Mouse (Mus musculus) limb, embryonic 11.5 days (tissue): Measurements from ENCODE around the gene Gm9046. TPM values are rescaled to one million over a fixed set of nuclear protein-coding genes. Genes with fewer than 3 reads are reported as not detected.
"Not testable (repeated sequence)": the region's sequence is repeated elsewhere in the genome, so short reads cannot be mapped to it uniquely, and the experiment has no call there.

Source experiments
- ATAC-seq: fragments of 200-750 bp; cut with Nextera tagmentation; 2 replicates; pipeline ENCODE4 v1.8.0; 2017; ENCODE audit warnings: low read depth; ENCODE audit not compliant: insufficient number of reproducible peaks, low FRiP score, low TSS enrichment
- DNase-seq: peaks from one replicate; pipeline ENCODE4 v3.0.0-alpha.2; 2015; ENCODE audit warnings: low spot score
- H3K27ac ChIP-seq: fragments of 300-500 bp; sonication (generic); replicated peaks from 2 replicates; pipeline ENCODE4 v1.5.1; 2014; ENCODE audit warnings: low read depth, mild to moderate bottlenecking, low read length
- H3K27me3 ChIP-seq: fragments of 300-500 bp; sonication (generic); 2 replicates; pipeline ENCODE4 v1.6.1; 2014; ENCODE audit warnings: mild to moderate bottlenecking, low read length, mixed read lengths; ENCODE audit not compliant: control insufficient read depth, insufficient read depth
- H3K36me3 ChIP-seq: fragments of 300-500 bp; sonication (generic); 2 replicates; pipeline ENCODE4 v1.6.1; 2014; ENCODE audit warnings: mild to moderate bottlenecking, low read length, moderate library complexity, mixed read lengths; ENCODE audit not compliant: control insufficient read depth, insufficient read depth
- H3K4me1 ChIP-seq: fragments of 300-500 bp; sonication (generic); 2 replicates; pipeline ENCODE4 v1.6.1; 2014; ENCODE audit warnings: low read length, mixed read lengths; ENCODE audit not compliant: control insufficient read depth, insufficient read depth
- H3K4me2 ChIP-seq: fragments of 300-500 bp; sonication (generic); 2 replicates; pipeline ENCODE4 v1.6.1; 2014; ENCODE audit warnings: low read depth, mild to moderate bottlenecking, moderate library complexity; ENCODE audit not compliant: severe bottlenecking
- H3K4me3 ChIP-seq: fragments of 300-500 bp; sonication (generic); 2 replicates; pipeline ENCODE4 v1.5.1; 2014; ENCODE audit warnings: low read depth, low read length
- H3K9ac ChIP-seq: fragments of 300-500 bp; sonication (generic); 2 replicates; pipeline ENCODE4 v1.6.1; 2014; ENCODE audit warnings: mild to moderate bottlenecking, low read length
- H3K9me3 ChIP-seq: fragments of 300-500 bp; sonication (generic); 2 replicates; pipeline ENCODE4 v1.6.1; 2016; ENCODE audit warnings: low read length; ENCODE audit not compliant: control insufficient read depth
- WGBS: fragments of 180-500 bp; shearing (Covaris S2); extraction: QIAGEN DNeasy Blood & Tissue Kit; methylation state at CpG from one replicate; pipeline ENCODE4 v1.1.7; 2014; 5-methylcytosine and 5-hydroxymethylcytosine counted together
- polyA plus RNA-seq: library from polyadenylated mRNA; unstranded; fragments of >200 nt; fragmentation: Nextera tagmentation; extraction: Ambion mirVana; gene quantifications from 2 replicates; pipeline ENCODE4 v1.2.1, GENCODE M21; 2014

Gm9046 gene
- polyA plus RNA-seq, 1 experiment from 2014 or later, result not detected

DNA sequence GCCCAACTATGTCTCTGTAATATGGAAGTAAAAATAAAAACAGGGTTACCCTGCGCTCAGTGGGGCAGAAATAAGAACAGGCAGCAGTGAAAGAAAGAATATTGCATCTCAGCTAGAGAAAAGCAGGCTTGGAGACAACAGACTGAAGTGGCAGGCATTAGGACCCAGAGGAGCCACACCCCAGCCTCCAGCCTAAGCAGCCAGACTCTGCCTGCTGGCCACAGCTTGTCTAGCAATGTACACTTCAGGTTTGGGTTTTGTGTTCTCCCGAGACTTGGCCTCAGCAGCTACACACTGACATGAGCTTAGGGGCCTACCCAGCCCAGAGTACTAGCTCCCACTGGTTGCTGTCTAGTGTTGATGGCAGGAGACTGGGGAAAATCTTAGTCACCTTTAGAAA is 40.9 kb downstream of the Gm9046 start:
- WGBS, result 44% methylated on average over 2 of the region's 2 CpGs

DNA sequence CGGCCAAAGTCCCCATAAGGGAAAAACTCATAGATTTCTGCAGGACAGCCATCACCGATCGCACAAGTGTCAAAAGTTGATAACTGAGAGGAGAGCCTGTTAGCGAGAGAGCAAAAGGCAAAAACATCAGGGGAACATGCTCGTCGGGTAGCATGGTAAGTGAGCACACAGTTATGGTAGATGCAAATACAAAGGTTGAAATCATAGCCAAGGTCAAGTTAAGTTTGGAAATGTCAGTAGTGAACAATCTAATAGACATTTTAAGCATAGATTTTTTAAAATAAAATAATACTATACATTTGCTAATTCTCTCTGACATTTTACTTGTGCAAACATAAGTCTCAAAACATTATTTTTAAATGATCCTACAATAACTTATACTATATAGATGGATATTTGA is 48.1 kb downstream of the Gm9046 start, which contains the start of gene Iltifb:
Gene Iltifb (minus strand): TSS at position 101 of the 400 bp plus-strand sequence.
- Histone ChIP-seq H3K9me3 (no peaks in the 10 kb centered on the region), H3K27me3 (no peaks in the 10 kb centered on the region), H3K4me3 (no peak within 1 kb of the TSS), H3K4me2 (no peak within 1 kb of the TSS), H3K4me1 (no peaks in the 10 kb centered on the region), H3K27ac (no peak within 1 kb of the TSS), H3K9ac (no peak within 1 kb of the TSS), H3K36me3 (no peaks in the 10 kb centered on the region)
- ATAC-seq (no peak), DNase-seq (no peak)
- 95% methylated on average over 6 of the region's 6 CpGs for WGBS

More for the DNA sequence above, 40.9 kb downstream of the Gm9046 start:
- not testable (repeated sequence) for H3K4me3 ChIP-seq, H3K36me3 ChIP-seq, H3K27ac ChIP-seq, H3K4me2 ChIP-seq, H3K9me3 ChIP-seq, H3K27me3 ChIP-seq, ATAC-seq, H3K9ac ChIP-seq, H3K4me1 ChIP-seq
- DNase-seq, result peak; percentile 22

Other genes with a start within 250 kb of the Gm9046 start
- 58.7 and 64.2 TPM in 2 replicates for gene Mdm1, start 201.4 kb downstream of the Gm9046 start, polyA plus RNA-seq
- gene Il22, start 138.3 kb downstream of the Gm9046 start, polyA plus RNA-seq, result 0.23 TPM in 1 of 2 replicates, not detected in the other
- gene Gm32717, start 102.5 kb downstream of the Gm9046 start, polyA plus RNA-seq, result 0.10 TPM in 1 of 2 replicates, not detected in the other
- 0.10 TPM in 1 of 2 replicates, not detected in the other for gene Gm32802, start 84.6 kb downstream of the Gm9046 start, polyA plus RNA-seq
- gene Iltifb, start 48.2 kb downstream of the Gm9046 start, polyA plus RNA-seq, result not detected in 2 replicates
- gene Gm9040, start 16.3 kb downstream of the Gm9046 start, polyA plus RNA-seq, result 0.09 TPM in 1 of 2 replicates, not detected in the other
- gene Gm9044, start 10.8 kb downstream of the Gm9046 start, polyA plus RNA-seq, result 0.09 TPM in 1 of 2 replicates, not detected in the other
- not detected in 2 replicates for gene Gm9045, start 5.4 kb downstream of the Gm9046 start, polyA plus RNA-seq
- not detected in 2 replicates for gene Gm9048, start 5.4 kb upstream of the Gm9046 start, polyA plus RNA-seq
- not detected in 2 replicates for gene Gm9049, start 10.8 kb upstream of the Gm9046 start, polyA plus RNA-seq
- gene Ifng, start 97.8 kb upstream of the Gm9046 start, polyA plus RNA-seq, result not detected in 2 replicates